In the genomic region with DNA sequence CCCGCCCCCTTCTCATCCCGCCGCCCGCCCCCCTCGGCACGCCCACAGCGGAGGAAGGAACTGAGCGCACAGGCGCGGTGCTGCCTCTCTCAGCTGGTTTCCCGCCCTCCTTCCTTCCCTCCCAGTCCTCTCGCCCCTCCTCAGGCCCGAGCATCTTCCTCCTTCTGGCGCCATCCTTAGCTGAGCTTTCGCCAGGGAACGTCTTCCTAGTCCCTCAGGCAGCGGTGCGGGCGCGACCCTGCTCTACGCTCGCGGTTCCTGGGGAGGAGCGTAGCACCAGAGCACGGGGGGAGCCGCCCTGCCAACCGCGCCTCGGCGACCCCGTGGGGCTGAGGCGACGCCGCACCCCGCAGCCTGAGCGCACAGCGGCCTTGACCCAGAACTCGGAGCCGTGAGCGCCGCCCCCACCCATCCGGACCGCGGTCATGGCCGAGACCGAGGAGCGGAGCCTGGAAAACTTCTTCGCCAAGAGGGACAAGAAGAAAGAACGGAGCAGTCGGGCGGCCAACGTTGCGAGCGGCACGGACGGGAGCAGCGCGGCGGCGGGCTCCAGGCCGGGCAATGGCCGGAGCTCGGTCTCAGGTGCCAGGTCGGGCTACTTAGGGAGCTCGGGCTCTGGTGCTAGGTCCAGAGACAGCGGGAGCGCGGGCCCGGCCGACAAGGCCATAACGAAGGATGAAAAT, we compare ENCODE assay signal across 7 mouse cellular contexts. TPM values are rescaled to one million over a fixed set of nuclear protein-coding genes. Genes with fewer than 3 reads are reported as not detected.
DNase-seq lines count a peak whose midpoint lies in the region; ATAC-seq and TF ChIP-seq lines count a peak whose summit lies in the region.
"Not testable (repeated sequence)": the region's sequence is repeated elsewhere in the genome, so short reads cannot be mapped to it uniquely, and the experiment has no call there.

No protein-coding gene starts in this region.

- not testable (repeated sequence) for H3K4me2 ChIP-seq in forebrain, embryonic 14.5 days (ENCODE audit: low read length); hindbrain, embryonic 11.5 days (replicated peaks; ENCODE audit: low read depth, low read length); kidney, postnatal 0 days (ENCODE audit: low read length); liver, postnatal 0 days (ENCODE audit: low read depth, low read length); midbrain, embryonic 16.5 days (ENCODE audit: low read length); stomach, embryonic 15.5 days

- not testable (repeated sequence) for H3K4me3 ChIP-seq in forebrain, embryonic 14.5 days (ENCODE audit: low read depth, low read length); hindbrain, embryonic 11.5 days (ENCODE audit: low read depth, low read length); kidney, postnatal 0 days (replicated peaks; ENCODE audit: low read depth, low read length); liver, postnatal 0 days (ENCODE audit: low read depth, low read length); midbrain, embryonic 16.5 days (ENCODE audit: low read depth, low read length); stomach, embryonic 15.5 days (replicated peaks)

- not testable (repeated sequence) for H3K9me3 ChIP-seq in forebrain, embryonic 14.5 days (replicated peaks; ENCODE audit: control insufficient read depth, low read length); hindbrain, embryonic 11.5 days (ENCODE audit: control insufficient read depth, low read length); kidney, postnatal 0 days (replicated peaks; ENCODE audit: low read length); liver, postnatal 0 days (ENCODE audit: low read length); midbrain, embryonic 16.5 days (replicated peaks; ENCODE audit: control insufficient read depth, low read length, poor library complexity, severe bottlenecking); stomach, embryonic 15.5 days

- ATAC-seq in forebrain, embryonic 14.5 days: peak; percentile 12; the same call in 1 of the 2 replicates
- peak; percentile 60 for ATAC-seq in hindbrain, embryonic 11.5 days (ENCODE audit: low FRiP score)
- peak; percentile 71 for ATAC-seq in kidney, postnatal 0 days (replicated peaks; ENCODE audit: low FRiP score, low read depth)
- ATAC-seq in liver, postnatal 0 days: peak; percentile 47
- 0 out of 2 replicates have a peak, but pooled peaks have one; percentile 42 for ATAC-seq in midbrain, embryonic 16.5 days
- ATAC-seq in stomach, embryonic 15.5 days (ENCODE audit: insufficient read depth, low FRiP score, low read depth): peak; percentile 74; the same call in 1 of the 2 replicates

- H3K9ac ChIP-seq in forebrain, embryonic 14.5 days (ENCODE audit: low read length); hindbrain, embryonic 11.5 days (ENCODE audit: low read depth, low read length); kidney, postnatal 0 days (ENCODE audit: low read depth, low read length); liver, postnatal 0 days (replicated peaks); midbrain, embryonic 16.5 days (ENCODE audit: low read depth, low read length); stomach, embryonic 15.5 days: not testable (repeated sequence)

- not testable (repeated sequence) for H3K27ac ChIP-seq in forebrain, embryonic 14.5 days (ENCODE audit: low read depth, low read length); hindbrain, embryonic 11.5 days (ENCODE audit: low read depth, low read length); kidney, postnatal 0 days; liver, postnatal 0 days (ENCODE audit: low read depth); midbrain, embryonic 16.5 days (ENCODE audit: low read length); stomach, embryonic 15.5 days

- not testable (repeated sequence) for TF ChIP-seq EP300 in liver, postnatal 0 days (IDR thresholded peaks at IDR 0.05; ENCODE audit: low read depth)

- H3K27me3 ChIP-seq in forebrain, embryonic 14.5 days (replicated peaks; ENCODE audit: control insufficient read depth, insufficient read depth, low read length); hindbrain, embryonic 11.5 days (ENCODE audit: control insufficient read depth, insufficient read depth, low read length); kidney, postnatal 0 days (ENCODE audit: insufficient read depth, low read length); liver, postnatal 0 days (ENCODE audit: insufficient read depth, low read length); midbrain, embryonic 16.5 days (ENCODE audit: control insufficient read depth, insufficient read depth, low read depth, low read length); stomach, embryonic 15.5 days (replicated peaks): not testable (repeated sequence)

- H3K36me3 ChIP-seq in forebrain, embryonic 14.5 days (ENCODE audit: control insufficient read depth, insufficient read depth, low read length); hindbrain, embryonic 11.5 days (ENCODE audit: control insufficient read depth, insufficient read depth, low read length); kidney, postnatal 0 days (ENCODE audit: insufficient read depth, low read length); liver, postnatal 0 days (replicated peaks; ENCODE audit: insufficient read depth, low read length); midbrain, embryonic 16.5 days (ENCODE audit: control insufficient read depth, insufficient read depth, low read length); stomach, embryonic 15.5 days: not testable (repeated sequence)

- peak; percentile 3 for DNase-seq in embryo, embryonic 10 days (ENCODE audit: low spot score)
- not testable (repeated sequence) for DNase-seq in forebrain, embryonic 14.5 days (ENCODE audit: low spot score); hindbrain, embryonic 11.5 days (ENCODE audit: low spot score); kidney, postnatal 0 days (ENCODE audit: low spot score)
- DNase-seq in liver, postnatal 0 days: peak; percentile 17

- not testable (repeated sequence) for TF ChIP-seq CTCF in kidney, postnatal 0 days (IDR thresholded peaks at IDR 0.05; ENCODE audit: low read depth); liver, postnatal 0 days (IDR thresholded peaks at IDR 0.05; ENCODE audit: low read depth)

- WGBS in forebrain, embryonic 14.5 days: 74% methylated on average over 61 of the region's 71 CpGs
- WGBS in hindbrain, embryonic 11.5 days: 69% methylated on average over 62 of the region's 71 CpGs
- 69% methylated on average over 66 of the region's 71 CpGs for WGBS in kidney, postnatal 0 days
- 66% methylated on average over 60 of the region's 71 CpGs for WGBS in liver, postnatal 0 days (ENCODE audit: insufficient replicate concordance)
- whole genome bisulfite sequencing in midbrain, embryonic 16.5 days: 75% methylated on average over 68 of the region's 71 CpGs
- 60% methylated on average over 70 of the region's 71 CpGs for WGBS in stomach, embryonic 15.5 days

- not testable (repeated sequence) for H3K4me1 ChIP-seq in forebrain, embryonic 14.5 days (ENCODE audit: control insufficient read depth, insufficient read depth, low read length); hindbrain, embryonic 11.5 days (replicated peaks; ENCODE audit: control insufficient read depth, insufficient read depth, low read length); kidney, postnatal 0 days (replicated peaks; ENCODE audit: insufficient read depth, low read length); liver, postnatal 0 days (ENCODE audit: insufficient read depth); midbrain, embryonic 16.5 days (ENCODE audit: control insufficient read depth, insufficient read depth, low read length); stomach, embryonic 15.5 days

RNA-seq across cellular contexts. Expression of gene Zfp991, which starts 55.6 kb away (rescaled TPM):
- polyA plus RNA-seq in forebrain, embryonic 14.5 days (2014; fragmentation: Nextera tagmentation; extraction: Ambion mirVana): 5.0 and 6.0 TPM in 2 replicates
- polyA plus RNA-seq in hindbrain, embryonic 11.5 days (2014; fragmentation: Nextera tagmentation; extraction: Ambion mirVana): 7.8 and 8.7 TPM in 2 replicates
- polyA plus RNA-seq in kidney, postnatal 0 days (2015; fragmentation: Nextera tagmentation; extraction: Ambion mirVana): 8.4 and 9.5 TPM in 2 replicates
- 2.0 and 2.2 TPM in 2 replicates for polyA plus RNA-seq in liver, postnatal 0 days (2015; fragmentation: Nextera tagmentation; extraction: Ambion mirVana)
- polyA plus RNA-seq in midbrain, embryonic 16.5 days (2015; fragmentation: Nextera tagmentation; extraction: Ambion mirVana): 3.8 TPM in 2 replicates
- polyA plus RNA-seq in stomach, embryonic 15.5 days (2015; fragmentation: Nextera tagmentation; extraction: Ambion mirVana): 6.6 and 7.3 TPM in 2 replicates

Comparison
In these comparisons a context has a peak if more than half of its experiments do, and no peak if none do; other contexts are left out.
1. ATAC-seq: peak in every context shown above with its lines; median percentile 74 in stomach, embryonic 15.5 days; 71 in kidney, postnatal 0 days; 60 in hindbrain, embryonic 11.5 days; 47 in liver, postnatal 0 days; 42 in midbrain, embryonic 16.5 days; 12 in forebrain, embryonic 14.5 days.